Mouse (Mus musculus): ENCODE results near the gene Nodal. TPM values are rescaled to one million over a fixed set of nuclear protein-coding genes. Genes with fewer than 3 reads are reported as not detected.

The Nodal gene
- polyA plus RNA-seq (2014; fragmentation: Illumina TruSeq; extraction: RNeasy Lipid Tissue Mini Kit (QIAGEN cat#74804); ENCODE audit: low read depth, low replicate concordance), result not detected

DNA sequence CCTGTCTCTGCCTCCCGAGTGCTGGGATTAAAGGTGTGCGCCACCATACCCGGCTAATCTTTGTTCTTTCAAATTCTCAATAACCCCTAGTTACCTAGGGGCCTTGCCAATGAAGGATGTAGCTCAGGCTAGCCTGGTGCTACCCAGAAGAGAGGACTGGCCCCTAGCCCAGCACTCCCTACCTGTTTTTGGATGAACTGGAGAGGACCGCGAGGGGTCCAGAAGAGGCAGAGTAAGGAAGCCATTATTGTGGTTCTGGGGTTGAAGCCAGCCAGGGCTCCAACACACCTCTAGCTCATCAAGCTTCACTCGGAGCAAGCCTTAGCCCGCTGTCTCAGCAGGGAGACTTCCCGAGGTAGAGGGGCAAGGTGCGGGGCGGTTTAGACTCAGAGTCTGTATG is at the start of gene Nodal:
Gene Nodal (plus strand): TSS at position 301 of the 400 bp plus-strand sequence.

DNA sequence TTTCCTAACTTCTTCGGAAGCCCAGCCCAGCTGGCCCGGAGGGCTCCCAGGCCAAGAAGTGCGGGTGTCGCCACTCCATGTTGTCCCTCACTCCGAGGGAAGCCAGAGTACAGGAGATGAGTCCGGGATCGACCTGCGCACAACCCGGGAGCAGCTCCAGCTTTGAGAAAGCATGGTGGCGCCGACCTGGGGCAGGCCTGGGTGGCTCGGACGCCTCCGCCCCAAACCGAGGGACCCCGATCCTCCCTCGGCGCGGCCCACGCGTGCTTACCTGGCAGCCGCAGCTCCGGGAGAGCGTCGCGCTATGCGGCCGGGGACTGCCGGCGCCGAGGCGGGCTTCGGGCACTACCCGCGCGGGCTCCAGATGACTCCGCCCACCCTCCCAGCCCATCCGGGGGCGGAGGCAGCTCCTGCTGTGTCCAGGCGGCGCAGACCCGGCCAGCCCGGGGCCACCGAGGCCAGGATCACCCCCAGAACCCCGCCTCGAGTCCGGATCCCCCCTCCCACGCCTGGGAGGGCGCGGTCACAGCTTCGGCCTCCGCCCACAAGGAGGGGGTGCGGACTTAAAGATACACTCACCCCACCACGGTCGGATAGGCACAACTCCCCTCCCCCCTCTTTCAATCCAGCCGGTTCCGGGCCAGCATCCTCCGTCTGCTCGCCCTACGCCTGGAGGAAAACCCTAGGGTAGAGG is 34.6 kb upstream of the Nodal start, which contains the start of gene Pald1:
Gene Pald1 (minus strand): TSS at position 510 of the 694 bp plus-strand sequence.

DNA sequence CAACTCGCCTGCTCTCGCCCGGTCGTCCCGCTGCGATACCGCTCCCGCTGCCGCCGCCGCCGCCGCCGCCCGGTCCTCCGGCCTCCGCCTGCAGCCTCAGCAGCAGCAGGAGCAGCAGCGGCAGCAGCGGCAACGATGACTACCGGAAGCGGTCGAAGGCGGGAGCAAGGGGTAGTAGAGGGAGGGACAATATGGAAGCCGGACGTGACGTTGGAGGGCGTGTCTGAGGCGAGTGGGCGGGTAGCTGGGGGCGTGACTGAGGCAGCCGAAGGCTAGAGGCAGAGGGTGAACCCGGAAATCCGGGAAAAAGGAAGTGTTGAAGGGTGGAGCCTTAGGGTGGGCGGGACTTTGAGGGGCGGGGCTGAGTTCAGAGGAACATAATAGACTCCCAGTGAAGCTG is 34.9 kb downstream of the Nodal start, which contains the start of gene Eif4ebp2:
Gene Eif4ebp2 (minus strand): TSS at position 17 of the 400 bp plus-strand sequence.

Other genes starting within 250 kb of the Nodal start
- not detected for gene Tbata, start 246.0 kb upstream of the Nodal start, polyA plus RNA-seq (2014; fragmentation: Illumina TruSeq; extraction: RNeasy Lipid Tissue Mini Kit (QIAGEN cat#74804); ENCODE audit: low read depth, low replicate concordance)
- gene Adamts14, start 144.5 kb upstream of the Nodal start, polyA plus RNA-seq (2014; fragmentation: Illumina TruSeq; extraction: RNeasy Lipid Tissue Mini Kit (QIAGEN cat#74804); ENCODE audit: low read depth, low replicate concordance), result 0.63 TPM
- not detected for gene Prf1, start 120.1 kb upstream of the Nodal start, polyA plus RNA-seq (2014; fragmentation: Illumina TruSeq; extraction: RNeasy Lipid Tissue Mini Kit (QIAGEN cat#74804); ENCODE audit: low read depth, low replicate concordance)
- gene Pald1, start 34.4 kb upstream of the Nodal start, polyA plus RNA-seq (2014; fragmentation: Illumina TruSeq; extraction: RNeasy Lipid Tissue Mini Kit (QIAGEN cat#74804); ENCODE audit: low read depth, low replicate concordance), result 13.7 TPM
- 54.2 TPM for gene Eif4ebp2, start 34.7 kb downstream of the Nodal start, polyA plus RNA-seq (2014; fragmentation: Illumina TruSeq; extraction: RNeasy Lipid Tissue Mini Kit (QIAGEN cat#74804); ENCODE audit: low read depth, low replicate concordance)
- 34.1 TPM for gene Lrrc20, start 57.8 kb downstream of the Nodal start, polyA plus RNA-seq (2014; fragmentation: Illumina TruSeq; extraction: RNeasy Lipid Tissue Mini Kit (QIAGEN cat#74804); ENCODE audit: low read depth, low replicate concordance)
- not detected for gene Npffr1, start 177.5 kb downstream of the Nodal start, polyA plus RNA-seq (2014; fragmentation: Illumina TruSeq; extraction: RNeasy Lipid Tissue Mini Kit (QIAGEN cat#74804); ENCODE audit: low read depth, low replicate concordance)
- gene Ppa1, start 230.6 kb downstream of the Nodal start, polyA plus RNA-seq (2014; fragmentation: Illumina TruSeq; extraction: RNeasy Lipid Tissue Mini Kit (QIAGEN cat#74804); ENCODE audit: low read depth, low replicate concordance), result 56.9 TPM